Mouse (Mus musculus) intestine, postnatal 0 days (tissue): ENCODE measurements around the gene Fndc9. TPM values are rescaled to one million over a fixed set of nuclear protein-coding genes. Genes with fewer than 3 reads are reported as not detected.

ENCODE experiments used
- ATAC-seq: fragments of 200-750 bp; cut with Nextera tagmentation; 2 replicates; pipeline ENCODE4 v1.8.0; 2017; ENCODE audit warnings: mild to moderate bottlenecking, moderate TSS enrichment, moderate library complexity
- H3K27ac ChIP-seq: fragments of 300-500 bp; sonication (generic); 2 replicates; pipeline ENCODE4 v1.5.1; 2014; ENCODE audit warnings: mild to moderate bottlenecking, low read depth, low read length, moderate library complexity
- H3K27me3 ChIP-seq: fragments of 300-500 bp; sonication (generic); replicated peaks from 2 replicates; pipeline ENCODE4 v1.6.1; 2014; ENCODE audit warnings: low read length, mixed read lengths; ENCODE audit not compliant: control insufficient read depth, insufficient read depth
- H3K36me3 ChIP-seq: fragments of 300-500 bp; sonication (generic); 2 replicates; pipeline ENCODE4 v1.6.1; 2014; ENCODE audit warnings: mild to moderate bottlenecking, moderate library complexity; ENCODE audit not compliant: control insufficient read depth, insufficient read depth
- H3K4me1 ChIP-seq: fragments of 300-500 bp; sonication (generic); replicated peaks from 2 replicates; pipeline ENCODE4 v1.6.1; 2014; ENCODE audit warnings: antibody characterized with exemption, low read length, mixed read lengths; ENCODE audit not compliant: control insufficient read depth, insufficient read depth
- H3K4me2 ChIP-seq: fragments of 300-500 bp; sonication (generic); replicated peaks from 2 replicates; pipeline ENCODE4 v1.6.1; 2014; ENCODE audit warnings: low read depth, mild to moderate bottlenecking, moderate library complexity
- H3K4me3 ChIP-seq: fragments of 300-500 bp; sonication (generic); 2 replicates; pipeline ENCODE4 v1.5.1; 2014; ENCODE audit warnings: low read depth, low read length
- H3K9ac ChIP-seq: fragments of 300-500 bp; sonication (generic); 2 replicates; pipeline ENCODE4 v1.6.1; 2014; ENCODE audit warnings: mild to moderate bottlenecking, low read depth, low read length
- H3K9me3 ChIP-seq: fragments of 300-500 bp; sonication (generic); 2 replicates; pipeline ENCODE4 v1.6.1; 2016; ENCODE audit warnings: mixed run types; ENCODE audit not compliant: control insufficient read depth
- CTCF ChIP-seq: sonication (generic); IDR thresholded peaks from 2 replicates; pipeline ENCODE4 v1.5.1; 2016; ENCODE audit warnings: low read depth, mild to moderate bottlenecking, control low read depth, antibody characterized with exemption, moderate library complexity
- WGBS: fragments of 180-500 bp; shearing (Covaris S2); extraction: QIAGEN DNeasy Blood & Tissue Kit; methylation state at CpG from one replicate; pipeline ENCODE4 v1.1.7; 2014; 5-methylcytosine and 5-hydroxymethylcytosine counted together
- polyA plus RNA-seq: library from polyadenylated mRNA; unstranded; fragments of >200 nt; fragmentation: Nextera tagmentation; extraction: Ambion mirVana; gene quantifications from 2 replicates; pipeline ENCODE4 v1.2.1, GENCODE M21; 2015

The Fndc9 gene
- polyA plus RNA-seq, 1 experiment from 2014 or later, result 0.10 TPM

DNA sequence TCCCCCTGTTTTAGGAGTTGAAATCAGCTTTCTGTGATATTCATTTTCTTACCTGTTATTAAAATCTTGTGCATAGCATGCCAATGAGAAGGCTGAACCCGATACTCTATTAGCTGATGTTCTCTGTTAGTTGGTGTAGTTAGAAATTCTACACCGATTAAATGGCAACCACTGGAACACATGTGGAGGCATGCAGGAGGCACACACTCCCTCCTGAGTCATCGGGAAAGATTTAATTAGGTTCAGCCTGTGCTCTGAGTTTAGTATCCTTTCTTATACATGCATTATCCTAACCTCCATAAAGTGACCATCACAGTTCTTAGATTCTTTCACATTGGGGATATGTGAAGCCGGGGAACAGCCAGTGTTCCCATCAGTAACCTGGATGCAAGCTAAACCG, 10.0 kb upstream of the Fndc9 start:
- no peak for TF ChIP-seq CTCF
- WGBS, result 91% methylated on average over 5 of the region's 5 CpGs
- no peaks in the 10 kb centered on the region for H3K36me3 ChIP-seq
- H3K27ac ChIP-seq, result no peak overlapping the region
- no peak overlapping the region for H3K9ac ChIP-seq
- H3K27me3 ChIP-seq, result no peaks in the 10 kb centered on the region
- no peaks in the 10 kb centered on the region for H3K9me3 ChIP-seq
- ATAC-seq, result no peak
- H3K4me3 ChIP-seq, result no peak overlapping the region
- no peak overlapping the region for H3K4me2 ChIP-seq
- H3K4me1 ChIP-seq, result no peaks in the 10 kb centered on the region

DNA sequence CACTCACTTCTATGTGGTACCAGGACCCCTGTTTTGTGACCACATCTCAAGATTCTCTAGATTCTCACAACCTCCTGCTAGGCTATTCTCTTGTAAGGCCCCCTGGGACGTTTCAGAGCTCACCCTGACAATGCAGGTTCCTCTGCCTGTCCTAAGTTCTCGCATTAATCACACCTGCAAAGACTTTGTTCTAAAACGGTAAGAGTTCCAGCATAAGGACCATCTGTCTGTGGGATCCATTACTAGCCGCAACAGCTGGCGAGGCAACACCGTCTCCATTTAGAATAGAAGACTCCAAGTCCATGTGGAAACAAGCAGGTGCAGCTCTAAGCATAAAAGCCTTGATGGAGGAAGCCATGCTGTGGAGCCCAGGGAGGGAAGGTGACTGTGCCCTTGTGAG, 5.1 kb upstream of the Fndc9 start:
- H3K4me1 ChIP-seq, result no peaks in the 10 kb centered on the region
- H3K27me3 ChIP-seq, result no peaks in the 10 kb centered on the region
- H3K4me2 ChIP-seq, result no peak overlapping the region
- TF ChIP-seq CTCF, result no peak
- no peak overlapping the region for H3K9ac ChIP-seq
- WGBS, result 74% methylated on average over 6 of the region's 6 CpGs
- ATAC-seq, result no peak
- no peaks in the 10 kb centered on the region for H3K9me3 ChIP-seq
- H3K4me3 ChIP-seq, result no peak overlapping the region
- no peaks in the 10 kb centered on the region for H3K36me3 ChIP-seq
- no peak overlapping the region for H3K27ac ChIP-seq

DNA sequence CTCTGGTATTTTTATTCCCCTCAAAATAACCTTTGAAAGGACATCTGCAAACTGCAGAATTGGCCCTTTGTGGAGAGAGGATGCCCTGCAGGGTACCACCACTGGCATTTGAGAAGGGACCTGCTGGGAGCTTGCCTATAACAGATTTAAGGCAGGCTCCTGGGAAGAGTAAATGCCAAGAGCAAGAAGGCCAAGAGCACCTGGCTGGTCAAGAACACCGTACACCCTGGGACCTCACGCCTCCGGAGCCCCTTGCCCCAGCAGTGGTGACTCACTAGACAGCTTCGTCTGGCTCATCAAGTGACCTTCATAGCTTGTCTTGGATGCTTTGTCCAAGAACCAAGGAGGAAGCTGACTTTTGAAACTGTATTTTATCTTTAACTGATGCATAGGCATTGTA, 2.5 kb upstream of the Fndc9 start:
- H3K9me3 ChIP-seq, result no peaks in the 10 kb centered on the region
- H3K27me3 ChIP-seq, result no peaks in the 10 kb centered on the region
- no peak for TF ChIP-seq CTCF
- no peak for ATAC-seq
- no peak overlapping the region for H3K4me3 ChIP-seq
- no peaks in the 10 kb centered on the region for H3K4me1 ChIP-seq
- 87% methylated on average over 4 of the region's 4 CpGs for WGBS
- no peak overlapping the region for H3K27ac ChIP-seq
- no peak overlapping the region for H3K4me2 ChIP-seq
- no peak overlapping the region for H3K9ac ChIP-seq
- H3K36me3 ChIP-seq, result no peaks in the 10 kb centered on the region

DNA sequence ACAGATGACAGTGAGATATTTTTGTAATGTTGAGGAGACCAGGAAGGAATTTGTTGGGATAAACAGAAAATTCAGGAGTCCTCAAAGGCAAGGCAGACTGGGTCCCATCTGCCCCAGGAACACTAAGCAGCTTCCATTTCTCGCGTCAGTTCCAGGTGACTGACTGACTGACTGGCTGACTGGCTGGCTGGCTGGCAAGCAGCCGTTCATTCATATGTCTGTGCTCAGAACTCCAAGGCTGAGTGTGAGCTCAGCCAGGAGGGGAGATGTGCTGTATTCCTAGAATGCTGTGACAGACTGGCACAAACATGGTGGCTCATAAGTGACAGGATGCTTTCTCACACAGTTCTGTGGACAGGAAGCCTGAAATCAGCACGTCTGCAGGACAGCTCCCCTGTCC, 1.4 kb upstream of the Fndc9 start:
- Histone ChIP-seq H3K27me3 (no peaks in the 10 kb centered on the region), H3K9me3 (no peaks in the 10 kb centered on the region), H3K27ac (no peak overlapping the region), H3K4me1 (no peaks in the 10 kb centered on the region), H3K4me3 (no peak overlapping the region), H3K9ac (no peak overlapping the region), H3K36me3 (no peaks in the 10 kb centered on the region), H3K4me2 (no peak overlapping the region)
- 83% methylated on average over 4 of the region's 4 CpGs for WGBS
- ATAC-seq, result no peak
- TF ChIP-seq CTCF, result no peak

DNA sequence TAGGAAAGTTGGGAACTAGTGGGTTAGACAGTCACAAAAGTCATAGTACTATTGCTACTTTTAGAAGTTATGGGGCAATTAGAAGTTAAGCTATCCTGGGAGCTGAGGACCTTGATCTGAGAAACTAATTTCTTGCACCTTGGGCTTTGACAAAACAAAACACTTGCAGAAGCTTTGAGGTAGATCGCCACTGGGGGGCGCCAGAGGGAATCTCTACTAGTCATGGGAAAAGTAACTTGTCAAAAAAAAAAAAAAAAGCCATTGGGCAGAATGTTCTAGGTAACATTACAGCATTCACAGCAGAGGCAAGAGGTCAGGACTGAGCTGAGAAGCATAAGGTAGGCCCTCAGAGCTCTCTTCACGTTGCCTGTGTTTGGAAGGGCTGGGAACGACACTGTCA, 1.6 kb downstream of the Fndc9 start:
- Histone ChIP-seq H3K27me3 (no peaks in the 10 kb centered on the region), H3K9ac (no peak overlapping the region), H3K4me1 (no peaks in the 10 kb centered on the region), H3K4me2 (no peak overlapping the region), H3K36me3 (no peaks in the 10 kb centered on the region), H3K4me3 (no peak overlapping the region), H3K9me3 (no peaks in the 10 kb centered on the region), H3K27ac (no peak overlapping the region)
- TF ChIP-seq CTCF, result peak; percentile 57
- WGBS, result 37% methylated on average over 4 of the region's 4 CpGs
- ATAC-seq, result no peak

DNA sequence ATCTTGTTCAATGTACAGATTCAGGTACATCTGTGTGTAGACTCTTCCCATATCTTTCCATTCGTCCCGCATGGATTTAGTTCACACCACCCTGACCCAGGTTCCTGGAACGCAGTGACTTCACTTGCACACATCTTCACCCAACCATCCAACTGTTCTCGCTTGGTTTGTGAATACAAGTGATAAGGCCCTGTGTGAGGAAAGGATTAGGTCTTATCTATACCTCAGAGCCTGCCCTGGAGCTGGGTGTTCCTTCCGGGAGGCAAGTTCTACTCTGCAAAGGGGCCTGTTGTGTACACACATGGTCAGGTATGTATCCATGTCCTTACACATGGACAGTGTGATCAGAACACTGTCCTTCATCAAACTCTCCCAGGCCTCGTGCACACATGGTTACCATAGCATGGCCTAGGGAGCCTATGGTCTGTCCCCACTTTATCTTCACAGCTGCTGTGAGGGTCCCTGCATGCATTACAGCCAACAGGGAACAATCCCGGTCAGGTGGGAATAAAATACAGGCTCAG, 5.9 kb downstream of the Fndc9 start:
- Histone ChIP-seq H3K4me1 (no peaks in the 10 kb centered on the region), H3K27me3 (no peaks in the 10 kb centered on the region), H3K27ac (no peak overlapping the region), H3K9ac (no peak overlapping the region), H3K36me3 (no peaks in the 10 kb centered on the region), H3K4me2 (no peak overlapping the region), H3K9me3 (no peaks in the 10 kb centered on the region), H3K4me3 (no peak overlapping the region)
- no peak for TF ChIP-seq CTCF
- ATAC-seq, result no peak
- WGBS, result 75% methylated on average over 7 of the region's 7 CpGs

DNA sequence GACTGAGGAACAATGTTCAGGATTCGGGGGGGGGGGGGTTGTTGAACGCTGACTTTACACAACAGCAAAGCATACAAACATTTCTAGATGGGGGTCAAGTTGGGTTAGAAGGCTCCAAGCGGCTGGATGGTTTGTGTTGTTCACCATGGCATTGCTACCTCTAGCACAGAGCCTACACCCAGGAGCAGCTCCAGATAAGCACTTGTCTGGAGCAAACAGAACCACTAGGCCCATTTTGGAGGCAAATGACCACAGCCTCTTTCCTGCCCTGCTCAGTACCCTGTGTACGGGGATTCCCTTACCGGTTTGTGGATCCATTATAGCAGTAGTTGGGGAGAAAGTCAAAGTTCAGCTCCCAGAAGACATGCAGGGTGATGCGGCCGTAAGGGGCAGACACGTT, 6.7 kb downstream of the Fndc9 start:
- no peak overlapping the region for H3K9ac ChIP-seq
- no peak for TF ChIP-seq CTCF
- no peak overlapping the region for H3K4me2 ChIP-seq
- H3K4me3 ChIP-seq, result no peak overlapping the region
- no peaks in the 10 kb centered on the region for H3K27me3 ChIP-seq
- H3K4me1 ChIP-seq, result no peaks in the 10 kb centered on the region
- no peak for ATAC-seq
- no peaks in the 10 kb centered on the region for H3K36me3 ChIP-seq
- 88% methylated on average over 8 of the region's 8 CpGs for WGBS
- H3K27ac ChIP-seq, result no peak overlapping the region
- no peaks in the 10 kb centered on the region for H3K9me3 ChIP-seq
